Mouse (Mus musculus): Measurements from ENCODE around the gene Tymp. TPM values are rescaled to one million over a fixed set of nuclear protein-coding genes. Genes with fewer than 3 reads are reported as not detected.

The Tymp gene
- polyA plus RNA-seq, 1 experiment: 3.3 TPM

GRCm38 (mm10) chr15:89374801-89375534, 1.9 kb downstream of the Tymp start:
- no peak for DNase-seq (ENCODE audit: extremely low spot score in 1 of 2, low spot score in 1 of 2)

GRCm38 (mm10) chr15:89374340-89374739, 2.5 kb downstream of the Tymp start:
- no peak for DNase-seq (ENCODE audit: extremely low spot score in 1 of 2, low spot score in 1 of 2)

GRCm38 (mm10) chr15:89373762-89374248, 3.0 kb downstream of the Tymp start, which contains the start of gene Sco2:
Sco2 (minus strand) TSS chr15:89373846.
- DNase-seq (ENCODE audit: extremely low spot score in 1 of 2, low spot score in 1 of 2): peak; percentile 81 to 95

GRCm38 (mm10) chr15:89373027-89373761, 3.6 kb downstream of the Tymp start:
- peak; percentile 64 to 89 for DNase-seq (ENCODE audit: extremely low spot score in 1 of 2, low spot score in 1 of 2)

- DNase-seq (ENCODE audit: extremely low spot score in 1 of 2, low spot score in 1 of 2): no peak
These were observed 4.3 kb downstream of the Tymp start for GRCm38 (mm10) chr15:89372536-89372935.

- no peak for DNase-seq (ENCODE audit: extremely low spot score in 1 of 2, low spot score in 1 of 2)
These were observed 4.8 kb downstream of the Tymp start for GRCm38 (mm10) chr15:89372068-89372467.

DNA sequence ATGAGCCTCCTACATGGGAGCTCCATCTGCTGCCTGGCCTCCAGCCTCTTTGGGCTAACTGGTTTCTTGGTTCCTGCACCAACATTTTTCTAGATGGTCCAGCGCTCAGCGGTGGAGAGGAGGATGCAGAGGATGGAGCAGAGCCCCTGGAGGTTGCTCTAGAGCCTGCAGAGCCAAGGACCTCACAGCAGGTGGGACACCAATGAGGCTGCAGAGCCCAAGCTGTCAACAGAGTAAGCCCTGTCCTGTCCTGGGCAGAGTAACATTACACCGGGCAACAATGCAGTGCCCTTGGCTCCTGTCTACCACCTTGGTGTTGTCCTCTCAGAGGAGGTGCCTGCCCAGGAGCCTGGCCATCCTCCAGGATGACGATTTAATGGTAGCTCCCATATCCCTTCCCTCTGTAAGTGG, 11.7 kb downstream of the Tymp start:
- no peak for DNase-seq (ENCODE audit: extremely low spot score in 1 of 2, low spot score in 1 of 2)

DNA sequence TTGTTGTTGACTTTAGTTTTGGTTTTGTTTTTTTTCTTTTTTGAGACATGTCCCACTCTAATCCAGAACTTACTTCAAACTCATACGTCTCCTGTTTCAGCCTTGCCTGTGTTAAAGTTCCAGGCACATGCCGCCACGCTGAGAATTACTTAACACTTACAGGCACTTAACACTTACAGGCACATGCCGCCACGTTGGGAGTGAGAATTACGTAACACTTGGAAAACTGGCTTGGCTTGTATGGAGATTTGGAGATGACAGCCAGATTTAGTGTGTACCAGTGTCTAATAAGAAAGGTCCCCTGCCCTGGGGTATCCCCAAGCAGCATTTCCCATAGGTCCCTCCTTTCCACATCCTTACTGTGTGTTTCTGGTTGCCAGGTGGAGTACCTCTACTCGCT, 13.8 kb downstream of the Tymp start:
- DNase-seq (ENCODE audit: extremely low spot score in 1 of 2, low spot score in 1 of 2): no peak

DNA sequence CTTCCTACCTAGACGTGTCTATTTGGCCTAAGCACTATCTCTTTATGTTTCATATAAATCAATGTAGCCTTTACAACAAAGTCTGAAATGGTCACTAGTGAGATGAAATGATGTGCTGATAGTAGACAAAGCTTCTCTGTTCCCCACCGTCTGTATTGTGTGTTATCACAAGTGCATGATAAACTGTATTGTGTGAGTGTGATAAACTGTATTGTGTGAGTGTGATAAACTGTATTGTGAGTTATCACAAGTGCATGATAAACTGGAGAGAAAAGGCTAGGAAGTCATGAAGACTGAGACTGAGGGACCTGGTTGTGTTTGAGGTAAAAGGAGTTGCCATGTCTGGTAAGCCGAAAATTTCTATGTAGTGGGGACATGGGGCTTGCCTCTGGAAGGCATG, 18.1 kb downstream of the Tymp start:
- DNase-seq (ENCODE audit: extremely low spot score in 1 of 2, low spot score in 1 of 2): no peak

DNA sequence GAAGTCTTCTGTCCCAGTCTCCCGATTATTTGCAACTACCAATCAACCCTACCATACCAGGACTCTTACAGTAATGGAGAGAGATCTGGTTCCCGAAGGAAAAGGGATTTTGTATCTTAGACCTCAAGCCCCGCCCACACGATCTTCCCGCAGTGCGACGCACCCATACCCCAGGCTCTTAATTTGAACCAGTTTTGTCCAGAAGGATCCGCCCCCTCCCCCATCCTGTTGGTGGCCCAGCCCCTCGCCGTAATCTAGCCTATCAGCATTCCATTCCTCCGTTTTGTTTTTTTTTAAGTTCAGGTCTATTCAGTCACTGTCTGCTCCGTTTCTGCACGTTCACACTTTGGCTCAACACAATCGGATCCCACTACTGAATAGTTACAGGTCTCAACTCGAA, 20.5 kb downstream of the Tymp start:
- DNase-seq (ENCODE audit: extremely low spot score in 1 of 2, low spot score in 1 of 2): peak in 1 of 2 experiments; percentile 64

DNA sequence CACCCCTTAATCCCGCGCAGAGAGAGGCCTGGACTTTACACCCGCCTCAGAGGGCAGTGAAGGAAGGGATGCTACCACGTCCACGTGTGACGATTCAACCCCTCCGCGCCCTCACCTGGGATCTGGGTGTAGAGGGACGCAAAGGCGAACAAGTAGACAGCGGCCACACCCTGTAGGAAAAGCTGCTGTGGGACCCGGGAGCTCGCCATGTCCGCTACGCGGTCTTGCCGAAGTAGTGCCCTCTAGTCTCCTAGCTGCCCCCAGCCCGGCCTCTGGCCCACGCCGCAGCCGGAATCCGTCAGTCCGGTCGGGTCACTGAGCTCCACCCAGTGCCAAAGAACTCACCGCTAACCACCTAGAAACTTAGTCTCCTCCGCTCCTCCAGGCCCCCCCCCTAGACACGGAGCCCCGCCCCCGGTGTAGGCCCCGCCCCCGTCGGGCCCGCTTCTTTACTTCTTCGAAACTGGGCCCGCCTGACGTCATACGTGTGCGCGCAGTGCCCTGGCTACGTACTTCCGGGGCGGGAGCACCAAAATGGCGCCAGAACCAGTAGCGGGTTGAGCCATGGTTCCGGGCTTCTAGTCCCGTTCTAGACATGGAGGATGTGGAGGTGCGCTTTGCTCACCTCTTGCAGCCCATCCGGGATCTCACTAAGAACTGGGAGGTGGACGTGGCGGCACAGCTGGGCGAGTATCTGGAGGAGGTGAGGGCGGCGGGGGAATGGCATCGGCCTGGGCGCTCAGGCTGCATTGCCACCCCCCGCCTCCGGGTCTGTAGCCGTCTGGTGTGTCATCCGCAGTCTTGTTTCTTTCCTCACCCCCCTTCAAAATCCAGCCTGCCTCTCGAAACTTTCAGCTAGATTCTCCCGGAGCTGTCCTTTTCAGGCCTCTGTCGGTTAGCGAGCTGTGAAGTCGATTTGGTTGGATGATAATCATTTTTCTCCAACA, 21.3 kb downstream of the Tymp start, which contains the start of the genes Lmf2 and Ncaph2:
Lmf2 (minus strand) TSS at position 419 of the 947 bp plus-strand sequence.
Ncaph2 (plus strand) TSS at position 479 of the 947 bp plus-strand sequence.
- DNase-seq (ENCODE audit: extremely low spot score in 1 of 2, low spot score in 1 of 2): peak; percentile 86 to 96

DNA sequence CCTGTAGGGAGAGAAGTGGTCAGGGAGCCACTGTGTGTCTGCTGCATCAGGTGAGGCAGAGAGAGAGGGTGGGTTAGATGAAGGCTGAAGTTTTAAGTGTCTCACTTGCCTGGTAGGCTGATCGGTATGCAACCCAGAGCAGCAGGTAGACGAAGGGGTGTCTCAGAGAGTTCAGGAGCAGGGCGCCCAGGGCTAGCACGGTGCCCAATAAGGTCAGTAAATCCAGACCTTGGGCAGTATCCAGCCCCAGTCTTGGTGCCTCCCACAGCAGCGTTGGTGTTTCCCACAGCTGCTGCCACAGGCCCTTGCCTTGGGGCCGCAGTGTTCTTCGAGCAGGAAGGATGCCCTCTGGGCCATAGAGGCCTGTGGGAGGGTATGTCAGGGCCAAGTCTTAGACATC, 22.4 kb downstream of the Tymp start:
- no peak for DNase-seq (ENCODE audit: extremely low spot score in 1 of 2, low spot score in 1 of 2)

DNA sequence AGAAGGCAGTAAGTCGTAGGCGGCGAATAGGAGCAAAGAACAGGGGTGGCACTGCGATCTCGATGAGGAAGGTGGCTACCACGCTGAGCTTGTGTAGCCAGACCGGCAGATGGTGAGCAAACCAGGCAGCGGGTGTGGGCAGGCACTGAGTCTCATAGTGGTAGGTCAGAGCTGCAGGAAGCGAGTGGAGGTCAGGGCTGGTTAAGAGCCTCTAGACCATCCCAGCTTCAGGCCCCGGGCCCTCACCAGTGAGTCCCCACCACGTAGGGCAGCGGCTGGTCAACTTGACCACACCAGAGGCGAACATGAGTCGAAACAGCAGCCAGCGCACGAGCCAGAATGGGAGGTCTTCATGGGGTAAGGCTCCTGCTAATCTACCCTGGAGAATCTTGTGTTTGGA, 23.0 kb downstream of the Tymp start:
- DNase-seq (ENCODE audit: extremely low spot score in 1 of 2, low spot score in 1 of 2): no peak

GRCm38 (mm10) chr15:89352795-89353194, 24.0 kb downstream of the Tymp start:
- DNase-seq (ENCODE audit: extremely low spot score in 1 of 2, low spot score in 1 of 2): no peak

GRCm38 (mm10) chr15:89352054-89352453, 24.8 kb downstream of the Tymp start:
- DNase-seq (ENCODE audit: extremely low spot score in 1 of 2, low spot score in 1 of 2): no peak

- no peak for DNase-seq (ENCODE audit: extremely low spot score in 1 of 2, low spot score in 1 of 2)
These were observed 25.5 kb downstream of the Tymp start for GRCm38 (mm10) chr15:89351302-89351701.

- no peak for DNase-seq (ENCODE audit: extremely low spot score in 1 of 2, low spot score in 1 of 2)
These were observed 26.4 kb downstream of the Tymp start for GRCm38 (mm10) chr15:89350447-89350846.

DNA sequence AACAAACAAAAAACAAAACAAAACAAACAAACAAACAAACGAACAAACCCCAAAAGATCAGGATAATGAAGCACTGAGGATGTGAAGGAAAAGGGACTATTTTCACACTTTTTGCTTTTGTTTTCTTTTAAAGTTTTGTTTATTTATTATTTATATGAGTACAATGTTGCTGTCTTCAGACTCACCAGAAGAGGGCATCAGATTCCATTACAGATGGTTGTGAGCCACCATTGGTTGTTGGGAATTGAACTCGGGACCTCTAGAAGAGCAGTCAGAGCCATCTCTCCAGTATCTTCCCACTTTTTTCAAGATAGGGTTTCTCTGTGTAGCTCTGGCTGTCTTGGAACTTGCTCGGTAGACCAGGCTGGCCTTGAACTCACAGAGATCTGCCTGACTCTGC, 33.5 kb downstream of the Tymp start:
- no peak for DNase-seq (ENCODE audit: extremely low spot score in 1 of 2, low spot score in 1 of 2)

DNA sequence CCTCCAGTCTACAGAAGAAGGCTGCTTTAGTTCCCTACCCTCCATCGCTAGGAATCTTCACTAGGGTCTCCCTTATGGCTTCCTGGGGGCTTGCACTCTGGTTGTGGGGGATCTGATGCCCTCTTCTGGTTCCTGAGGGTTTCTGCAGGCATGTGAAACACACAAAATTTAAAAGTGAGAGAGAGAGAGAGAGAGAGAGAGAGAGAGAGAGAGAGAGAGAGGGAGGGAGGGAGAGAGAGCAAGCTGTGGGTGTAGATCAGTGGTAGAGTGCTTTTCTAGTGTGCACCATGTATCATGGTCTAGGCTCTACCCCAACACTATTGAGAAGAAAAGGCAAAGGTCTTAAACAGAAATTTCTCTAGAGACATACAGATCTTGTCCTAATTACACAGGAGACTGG, 35.2 kb downstream of the Tymp start:
- no peak for DNase-seq (ENCODE audit: extremely low spot score in 1 of 2, low spot score in 1 of 2)

DNA sequence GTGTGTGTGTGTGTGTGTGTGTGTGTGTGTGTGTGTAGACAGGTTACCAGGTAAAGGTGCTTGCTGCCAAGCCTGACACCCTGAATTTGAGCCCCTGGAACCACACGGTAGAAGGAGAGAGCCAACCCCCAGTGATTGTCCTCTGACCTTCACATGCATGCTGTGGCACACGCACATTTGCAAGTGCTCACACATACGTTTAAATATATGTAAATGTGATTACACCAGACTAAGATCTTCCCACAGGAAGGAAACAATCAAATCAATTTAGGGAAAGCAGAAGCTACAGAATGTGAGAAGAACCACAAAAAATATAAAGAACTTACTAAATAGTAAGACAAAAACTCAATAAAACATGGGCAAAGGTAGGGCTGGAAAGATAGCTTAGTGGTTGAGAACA, 36.7 kb downstream of the Tymp start:
- no peak for DNase-seq (ENCODE audit: extremely low spot score in 1 of 2, low spot score in 1 of 2)

- no peak for DNase-seq (ENCODE audit: extremely low spot score in 1 of 2, low spot score in 1 of 2)
These were observed 37.1 kb downstream of the Tymp start for GRCm38 (mm10) chr15:89339696-89340095.
